Mouse (Mus musculus) limb, embryonic 15.5 days (tissue): ENCODE data around the gene Zmym2. TPM values are rescaled to one million over a fixed set of nuclear protein-coding genes. Genes with fewer than 3 reads are reported as not detected.
"Not testable (repeated sequence)": the region's sequence is repeated elsewhere in the genome, so short reads cannot be mapped to it uniquely, and the experiment has no call there.

Source experiments
- ATAC-seq: fragments of 200-750 bp; cut with Nextera tagmentation; 2 replicates; pipeline ENCODE4 v1.8.0; 2017; ENCODE audit warnings: low read depth, moderate TSS enrichment; ENCODE audit not compliant: insufficient number of reproducible peaks, low FRiP score, low TSS enrichment
- H3K27ac ChIP-seq: fragments of 300-500 bp; sonication (generic); 2 replicates; pipeline ENCODE4 v1.5.1; 2015; ENCODE audit warnings: moderate library complexity, mild to moderate bottlenecking, inconsistent platforms
- H3K27me3 ChIP-seq: fragments of 300-500 bp; sonication (generic); 2 replicates; pipeline ENCODE4 v1.6.1; 2015; ENCODE audit warnings: inconsistent platforms
- H3K36me3 ChIP-seq: fragments of 300-500 bp; sonication (generic); 2 replicates; pipeline ENCODE4 v1.6.1; 2015; ENCODE audit warnings: inconsistent platforms
- H3K4me1 ChIP-seq: fragments of 300-500 bp; sonication (generic); 2 replicates; pipeline ENCODE4 v1.6.1; 2015; ENCODE audit warnings: inconsistent platforms
- H3K4me2 ChIP-seq: fragments of 300-500 bp; sonication (generic); 2 replicates; pipeline ENCODE4 v1.6.1; 2015; ENCODE audit warnings: mild to moderate bottlenecking, inconsistent platforms
- H3K4me3 ChIP-seq: fragments of 300-500 bp; sonication (generic); 2 replicates; pipeline ENCODE4 v1.5.1; 2015; ENCODE audit warnings: mild to moderate bottlenecking, inconsistent platforms
- H3K9ac ChIP-seq: fragments of 300-500 bp; sonication (generic); 2 replicates; pipeline ENCODE4 v1.6.1; 2015; ENCODE audit warnings: inconsistent platforms
- H3K9me3 ChIP-seq: fragments of 300-500 bp; sonication (generic); 2 replicates; pipeline ENCODE4 v1.6.1; 2016; ENCODE audit warnings: inconsistent platforms
- WGBS: fragments of 180-500 bp; shearing (Covaris S2); methylation state at CpG from one replicate; pipeline ENCODE4 v1.1.7; 2015; 5-methylcytosine and 5-hydroxymethylcytosine counted together
- polyA plus RNA-seq: library from polyadenylated mRNA; unstranded; fragments of >200 nt; fragmentation: Nextera tagmentation; extraction: Ambion mirVana; gene quantifications from 2 replicates; pipeline ENCODE4 v1.2.1, GENCODE M21; 2015

The Zmym2 gene
- polyA plus RNA-seq, 1 experiment from 2014 or later: 38.2 TPM

- Histone ChIP-seq H3K27me3 (no peaks in the 10 kb centered on the region), H3K9ac (peak overlapping the region; percentile 48; the same call in 1 of the 2 replicates), H3K4me2 (peak overlapping the region; percentile 75), H3K4me3 (peak overlapping the region; percentile 58), H3K9me3 (no peaks in the 10 kb centered on the region), H3K27ac (peak overlapping the region; percentile 94), H3K4me1 (peaks cover 16% of the 10 kb centered on the region), H3K36me3 (no peaks in the 10 kb centered on the region)
- WGBS: under 1% methylated on average over 36 of the region's 36 CpGs
- no peak for ATAC-seq
These were observed 1.1 kb upstream of the Zmym2 start for GRCm38 (mm10) chr14:56885308-56885771.

GRCm38 (mm10) chr14:56885986-56886593, 363 bp upstream of the Zmym2 start:
- peak; percentile 96 for ATAC-seq
- peak overlapping the region; percentile 60 for H3K9ac ChIP-seq
- H3K4me1 ChIP-seq: peaks cover 17% of the 10 kb centered on the region
- 0% methylated on average over 27 of the region's 69 CpGs for WGBS
- H3K4me2 ChIP-seq: peak overlapping the region; percentile 75
- not testable (repeated sequence) for H3K27me3 ChIP-seq, H3K36me3 ChIP-seq, H3K9me3 ChIP-seq
- H3K27ac ChIP-seq: peak overlapping the region; percentile 94
- peak overlapping the region; percentile 58 for H3K4me3 ChIP-seq

- Histone ChIP-seq H3K9me3 (no peaks in the 10 kb centered on the region), H3K4me1 (peaks cover 17% of the 10 kb centered on the region), H3K27me3 (no peaks in the 10 kb centered on the region), H3K4me3 (peak overlapping the region; percentile 78), H3K36me3 (peaks cover 2% of the 10 kb centered on the region), H3K9ac (peak overlapping the region; percentile 83), H3K27ac (peak overlapping the region; percentile 99), H3K4me2 (peak overlapping the region; percentile 76)
- 0% methylated on average over 3 of the region's 3 CpGs for WGBS
- no peak for ATAC-seq
These were observed 1.0 kb downstream of the Zmym2 start for GRCm38 (mm10) chr14:56887514-56887880.

- Histone ChIP-seq H3K4me3 (peak overlapping the region; percentile 78), H3K9ac (peak overlapping the region; percentile 83), H3K4me1 (peaks cover 17% of the 10 kb centered on the region), H3K4me2 (peak overlapping the region; percentile 76), H3K27ac (peak overlapping the region; percentile 99), H3K27me3 (no peaks in the 10 kb centered on the region), H3K36me3 (peaks cover 4% of the 10 kb centered on the region), H3K9me3 (no peaks in the 10 kb centered on the region)
- ATAC-seq: no peak
- WGBS: under 1% methylated on average over 9 of the region's 9 CpGs
These were observed 1.4 kb downstream of the Zmym2 start for GRCm38 (mm10) chr14:56887887-56888286.

- Histone ChIP-seq H3K4me3 (peak overlapping the region; percentile 78), H3K4me1 (peaks cover 17% of the 10 kb centered on the region), H3K9ac (no peak overlapping the region), H3K27me3 (no peaks in the 10 kb centered on the region), H3K27ac (no peak overlapping the region), H3K4me2 (peak overlapping the region; percentile 76), H3K36me3 (peaks cover 9% of the 10 kb centered on the region), H3K9me3 (no peaks in the 10 kb centered on the region)
- ATAC-seq: no peak
- 66% methylated on average over 2 of the region's 2 CpGs for WGBS
These were observed 2.0 kb downstream of the Zmym2 start for GRCm38 (mm10) chr14:56888416-56888815.

GRCm38 (mm10) chr14:56894417-56894816, 8.0 kb downstream of the Zmym2 start:
- no peaks in the 10 kb centered on the region for H3K9me3 ChIP-seq
- H3K27ac ChIP-seq: no peak overlapping the region
- WGBS: 83% methylated on average over 2 of the region's 2 CpGs
- peaks cover 33% of the 10 kb centered on the region for H3K36me3 ChIP-seq
- no peaks in the 10 kb centered on the region for H3K27me3 ChIP-seq
- H3K9ac ChIP-seq: no peak overlapping the region
- no peak for ATAC-seq
- H3K4me3 ChIP-seq: no peak overlapping the region
- no peak overlapping the region for H3K4me2 ChIP-seq
- peaks cover 4% of the 10 kb centered on the region; the same call in 1 of the 2 replicates for H3K4me1 ChIP-seq

GRCm38 (mm10) chr14:56896521-56896920, 10.1 kb downstream of the Zmym2 start:
- no peak overlapping the region for H3K9ac ChIP-seq
- H3K27me3 ChIP-seq: no peaks in the 10 kb centered on the region
- no peak for ATAC-seq
- peaks cover 33% of the 10 kb centered on the region for H3K36me3 ChIP-seq
- H3K9me3 ChIP-seq: no peaks in the 10 kb centered on the region
- no peaks in the 10 kb centered on the region for H3K4me1 ChIP-seq
- no peak overlapping the region for H3K27ac ChIP-seq
- no peak overlapping the region for H3K4me3 ChIP-seq
- 90% methylated on average over 1 of the region's 1 CpGs for WGBS
- no peak overlapping the region for H3K4me2 ChIP-seq

GRCm38 (mm10) chr14:56897475-56897874, 11.0 kb downstream of the Zmym2 start:
- Histone ChIP-seq H3K4me1 (no peaks in the 10 kb centered on the region), H3K9me3 (no peaks in the 10 kb centered on the region), H3K27me3 (no peaks in the 10 kb centered on the region), H3K9ac (no peak overlapping the region), H3K27ac (no peak overlapping the region), H3K4me3 (no peak overlapping the region), H3K36me3 (peaks cover 31% of the 10 kb centered on the region), H3K4me2 (no peak overlapping the region)
- 89% methylated on average over 2 of the region's 2 CpGs for WGBS
- no peak for ATAC-seq

- no peak overlapping the region for H3K4me2 ChIP-seq
- peaks cover 29% of the 10 kb centered on the region for H3K36me3 ChIP-seq
- H3K27me3 ChIP-seq: no peaks in the 10 kb centered on the region
- H3K4me1 ChIP-seq: no peaks in the 10 kb centered on the region
- no peaks in the 10 kb centered on the region for H3K9me3 ChIP-seq
- no peak overlapping the region for H3K4me3 ChIP-seq
- no peak overlapping the region for H3K27ac ChIP-seq
- ATAC-seq: no peak
- no peak overlapping the region for H3K9ac ChIP-seq
These were observed 13.2 kb downstream of the Zmym2 start for GRCm38 (mm10) chr14:56899656-56900055.

- H3K9ac ChIP-seq: no peak overlapping the region
- H3K4me2 ChIP-seq: no peak overlapping the region
- H3K4me1 ChIP-seq: no peaks in the 10 kb centered on the region
- H3K27ac ChIP-seq: no peak overlapping the region
- H3K9me3 ChIP-seq: no peaks in the 10 kb centered on the region
- H3K4me3 ChIP-seq: no peak overlapping the region
- 90% methylated on average over 6 of the region's 6 CpGs for WGBS
- no peak for ATAC-seq
- no peaks in the 10 kb centered on the region for H3K27me3 ChIP-seq
- H3K36me3 ChIP-seq: peaks cover 30% of the 10 kb centered on the region
These were observed 16.6 kb downstream of the Zmym2 start for GRCm38 (mm10) chr14:56903039-56903438.

GRCm38 (mm10) chr14:56905696-56906095, 19.2 kb downstream of the Zmym2 start:
- Histone ChIP-seq H3K9ac (no peak overlapping the region), H3K36me3 (peaks cover 20% of the 10 kb centered on the region), H3K4me1 (no peaks in the 10 kb centered on the region), H3K9me3 (no peaks in the 10 kb centered on the region), H3K27ac (no peak overlapping the region), H3K4me2 (no peak overlapping the region), H3K4me3 (no peak overlapping the region), H3K27me3 (no peaks in the 10 kb centered on the region)
- WGBS: 94% methylated on average over 1 of the region's 1 CpGs
- ATAC-seq: no peak

- Histone ChIP-seq H3K36me3 (peaks cover 26% of the 10 kb centered on the region), H3K9ac (no peak overlapping the region), H3K4me2 (no peak overlapping the region), H3K4me3 (no peak overlapping the region), H3K4me1 (no peaks in the 10 kb centered on the region), H3K9me3 (no peaks in the 10 kb centered on the region), H3K27ac (no peak overlapping the region), H3K27me3 (no peaks in the 10 kb centered on the region)
- ATAC-seq: no peak
- WGBS: 61% methylated on average over 3 of the region's 3 CpGs
These were observed 32.1 kb downstream of the Zmym2 start for GRCm38 (mm10) chr14:56918532-56918931.

- H3K27ac ChIP-seq: no peak overlapping the region
- no peak overlapping the region for H3K9ac ChIP-seq
- 87% methylated on average over 6 of the region's 6 CpGs for WGBS
- no peaks in the 10 kb centered on the region for H3K27me3 ChIP-seq
- no peak for ATAC-seq
- H3K4me1 ChIP-seq: no peaks in the 10 kb centered on the region
- H3K9me3 ChIP-seq: no peaks in the 10 kb centered on the region
- no peak overlapping the region for H3K4me3 ChIP-seq
- peaks cover 27% of the 10 kb centered on the region for H3K36me3 ChIP-seq
- H3K4me2 ChIP-seq: no peak overlapping the region
These were observed 49.0 kb downstream of the Zmym2 start for GRCm38 (mm10) chr14:56935481-56935880.
